Mouse (Mus musculus): ENCODE results near the gene Grsf1.

Gene Grsf1

GRCm38 (mm10) chr5:88675443-88676387, at the start of gene Grsf1:
Grsf1 (minus strand) TSS chr5:88676171.
- DNase-seq (ENCODE audit: low read depth, low spot score), result peak; percentile 94

GRCm38 (mm10) chr5:88724030-88724429, 48.1 kb upstream of the Grsf1 start:
- no peak for DNase-seq (ENCODE audit: low read depth, low spot score)

- DNase-seq (ENCODE audit: low read depth, low spot score), result peak; percentile 9
These were observed 46.2 kb upstream of the Grsf1 start for GRCm38 (mm10) chr5:88722213-88722600.

- peak; percentile 44 for DNase-seq (ENCODE audit: low read depth, low spot score)
These were observed 45.7 kb upstream of the Grsf1 start for GRCm38 (mm10) chr5:88721565-88722212.

GRCm38 (mm10) chr5:88721003-88721475, 45.1 kb upstream of the Grsf1 start:
- no peak for DNase-seq (ENCODE audit: low read depth, low spot score)

GRCm38 (mm10) chr5:88720116-88721002, 44.4 kb upstream of the Grsf1 start, which contains the start of gene Mob1b:
Mob1b (plus strand) TSS chr5:88720855.
- peak; percentile 95 for DNase-seq (ENCODE audit: low read depth, low spot score)

- peak; percentile 36 for DNase-seq (ENCODE audit: low read depth, low spot score)
These were observed 41.0 kb upstream of the Grsf1 start for GRCm38 (mm10) chr5:88716983-88717382.

GRCm38 (mm10) chr5:88712328-88712727, 36.4 kb upstream of the Grsf1 start:
- no peak for DNase-seq (ENCODE audit: low read depth, low spot score)

GRCm38 (mm10) chr5:88711618-88712224, 35.8 kb upstream of the Grsf1 start:
- no peak for DNase-seq (ENCODE audit: low read depth, low spot score)

- DNase-seq (ENCODE audit: low read depth, low spot score), result no peak
These were observed 35.2 kb upstream of the Grsf1 start for GRCm38 (mm10) chr5:88711128-88711527.

- DNase-seq (ENCODE audit: low read depth, low spot score), result no peak
These were observed 27.6 kb upstream of the Grsf1 start for GRCm38 (mm10) chr5:88703551-88703950.

- DNase-seq (ENCODE audit: low read depth, low spot score), result no peak
These were observed 26.1 kb upstream of the Grsf1 start for GRCm38 (mm10) chr5:88702041-88702440.

- DNase-seq (ENCODE audit: low read depth, low spot score), result no peak
These were observed 23.4 kb upstream of the Grsf1 start for GRCm38 (mm10) chr5:88699251-88699913.

GRCm38 (mm10) chr5:88697291-88697690, 21.3 kb upstream of the Grsf1 start:
- DNase-seq (ENCODE audit: low read depth, low spot score), result no peak

GRCm38 (mm10) chr5:88693057-88693456, 17.1 kb upstream of the Grsf1 start:
- no peak for DNase-seq (ENCODE audit: low read depth, low spot score)

- DNase-seq (ENCODE audit: low read depth, low spot score), result no peak
These were observed 16.6 kb upstream of the Grsf1 start for GRCm38 (mm10) chr5:88692586-88692985.

GRCm38 (mm10) chr5:88691506-88692095, 15.6 kb upstream of the Grsf1 start:
- DNase-seq (ENCODE audit: low read depth, low spot score), result no peak

- no peak for DNase-seq (ENCODE audit: low read depth, low spot score)
These were observed 14.9 kb upstream of the Grsf1 start for GRCm38 (mm10) chr5:88690681-88691505.

GRCm38 (mm10) chr5:88689279-88689938, 13.4 kb upstream of the Grsf1 start:
- DNase-seq (ENCODE audit: low read depth, low spot score), result peak; percentile 76

Measured in CD4-positive, CD25-positive, alpha-beta regulatory T cell, adult 2 months (primary cell).